Mouse (Mus musculus) G1E (cell line): ENCODE data around the gene Heatr3. TPM values are rescaled to one million over a fixed set of nuclear protein-coding genes. Genes with fewer than 3 reads are reported as not detected.

Experiments used
- ATAC-seq: 2 replicates; pipeline ENCODE4 v1.8.0; 2016; ENCODE audit warnings: mild to moderate bottlenecking; ENCODE audit not compliant: insufficient number of reproducible peaks, poor library complexity, low FRiP score, severe bottlenecking; ENCODE audit errors: extremely low read depth
- DNase-seq: peaks from one replicate; pipeline ENCODE4 v3.0.0; 2012; ENCODE audit warnings: low spot score
- H3K27me3 ChIP-seq: 2 replicates; pipeline ENCODE4 v1.6.1; 2012; ENCODE audit warnings: mild to moderate bottlenecking, low read length, inconsistent platforms; ENCODE audit not compliant: insufficient read depth
- H3K36me3 ChIP-seq: replicated peaks from 2 replicates; pipeline ENCODE3; 2012; ENCODE audit warnings: mild to moderate bottlenecking, inconsistent platforms
- H3K4me1 ChIP-seq: 2 replicates; pipeline ENCODE4 v1.6.1; 2012; ENCODE audit warnings: low read depth, low read length, inconsistent platforms, mixed read lengths; ENCODE audit not compliant: insufficient read depth
- H3K4me3 ChIP-seq: 2 replicates; pipeline ENCODE4 v1.5.1; 2012; ENCODE audit warnings: low read depth, mild to moderate bottlenecking, inconsistent platforms, low read length, moderate library complexity, mixed read lengths
- H3K9me3 ChIP-seq: replicated peaks from 2 replicates; pipeline ENCODE4 v1.6.1; 2012; ENCODE audit warnings: inconsistent platforms
- CTCF ChIP-seq: IDR thresholded peaks from 2 replicates; pipeline ENCODE4 v1.5.1; 2012; ENCODE audit warnings: low read depth, low read length, inconsistent platforms, mixed read lengths
- GATA1 ChIP-seq: IDR thresholded peaks from 2 replicates; pipeline ENCODE4 v1.6.1; 2012; ENCODE audit warnings: borderline replicate concordance, low read length, inconsistent platforms, mixed read lengths
- GATA2 ChIP-seq: IDR thresholded peaks from 2 replicates; pipeline ENCODE4 v1.6.1; 2012; ENCODE audit warnings: low read depth, low read length, inconsistent platforms, borderline replicate concordance
- POLR2AphosphoS5 ChIP-seq: IDR thresholded peaks from 2 replicates; pipeline ENCODE4 v1.6.1; 2012; ENCODE audit warnings: low read depth, low read length, inconsistent platforms; ENCODE audit not compliant: insufficient replicate concordance
- TAL1 ChIP-seq: conservative IDR thresholded peaks from 2 replicates; pipeline ENCODE4 v1.6.1; 2012; ENCODE audit warnings: low read depth, low read length, inconsistent platforms, mixed read lengths
- polyA plus RNA-seq: library from polyadenylated mRNA; stranded (reverse); fragments of >175 nt; gene quantifications from 2 replicates; pipeline ENCODE4 v1.2.3, GENCODE M21; 2012
- total RNA-seq, 2 experiments: library from RNA; stranded (forward) in 1 of 2; stranded (reverse) in 1 of 2; fragments of 200-1000 nt in 1 of 2; fragments of >200 nt in 1 of 2; fragmentation: Nextera tagmentation in 1 of 2; gene quantifications; 2 replicates each; pipeline ENCODE4 v1.2.3; 2014 to 2017

The Heatr3 gene
- total and polyA plus RNA-seq, 3 experiments, result 13.4 to 44.9 (median 44.5) TPM

DNA sequence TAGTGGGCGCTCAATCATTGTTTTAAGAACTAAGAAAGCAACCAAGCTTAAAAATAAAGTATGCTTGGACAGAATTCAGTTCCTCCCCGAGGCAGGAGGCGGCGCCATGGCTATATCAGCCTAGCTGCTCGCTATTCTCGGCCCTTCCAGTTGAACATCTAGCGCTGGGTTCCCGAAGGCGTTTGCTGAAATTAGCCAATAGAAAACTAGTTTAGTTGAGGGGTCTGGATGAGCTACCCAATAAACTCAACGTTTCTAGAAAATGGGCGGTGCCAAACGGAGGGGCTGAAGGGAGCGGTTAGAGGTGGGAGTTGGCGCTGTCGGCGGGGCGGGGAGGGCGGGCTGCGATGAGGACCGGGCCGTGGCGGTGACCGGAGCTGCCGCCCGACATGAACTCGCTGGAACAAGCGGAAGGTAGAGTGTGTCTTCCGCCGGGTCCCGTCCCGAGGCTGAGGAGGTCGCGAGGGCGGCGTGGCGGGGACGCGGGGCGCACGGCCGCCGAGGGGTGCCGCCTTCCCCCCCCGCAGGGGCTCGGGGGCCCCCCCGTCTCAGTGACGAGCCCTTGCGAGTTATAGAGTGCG lies 19.1 kb upstream of the Heatr3 start, which contains the start of gene Cnep1r1:
Gene Cnep1r1 (plus strand): TSS at position 314 of the 581 bp plus-strand sequence.
- H3K36me3 ChIP-seq, result peaks cover 21% of the 10 kb centered on the region
- peak; percentile 97 for ATAC-seq
- H3K9me3 ChIP-seq, result no peaks in the 10 kb centered on the region
- H3K4me1 ChIP-seq, result peaks cover 3% of the 10 kb centered on the region; the same call in 1 of the 2 replicates
- DNase-seq, result peak; percentile 99
- H3K27me3 ChIP-seq, result peaks cover 30% of the 10 kb centered on the region
- H3K4me3 ChIP-seq, result peak within 1 kb of the TSS; percentile 89
- TF ChIP-seq CTCF (0 out of 2 replicates have a peak, but pooled peaks have one; percentile 13), TAL1 (no peak), GATA2 (no peak), POLR2AphosphoS5 (no peak), GATA1 (no peak)

DNA sequence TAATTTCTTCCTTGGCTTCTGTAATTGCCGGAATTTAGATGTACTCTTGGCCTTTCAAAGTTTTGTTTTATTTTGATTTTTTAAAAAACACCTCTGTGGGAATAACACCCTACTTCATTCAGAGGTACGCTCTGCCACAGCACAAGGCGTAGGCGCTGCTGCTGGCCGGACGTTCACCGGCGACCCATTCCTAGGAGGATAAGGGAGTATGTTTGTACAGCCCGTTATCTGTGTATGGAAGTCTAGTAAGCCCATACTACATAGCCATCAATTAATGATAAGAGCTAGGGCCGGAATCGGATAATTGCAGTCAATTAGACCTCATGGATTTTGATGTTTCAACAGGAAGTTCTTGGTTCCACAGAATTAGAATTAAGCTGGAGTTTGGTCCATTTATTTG lies 18.6 kb upstream of the Heatr3 start:
- no peak for TF ChIP-seq CTCF
- no peak for TF ChIP-seq GATA2
- TF ChIP-seq GATA1, result no peak
- no peak for TF ChIP-seq TAL1
- TF ChIP-seq POLR2AphosphoS5, result no peak
- no peak for ATAC-seq

DNA sequence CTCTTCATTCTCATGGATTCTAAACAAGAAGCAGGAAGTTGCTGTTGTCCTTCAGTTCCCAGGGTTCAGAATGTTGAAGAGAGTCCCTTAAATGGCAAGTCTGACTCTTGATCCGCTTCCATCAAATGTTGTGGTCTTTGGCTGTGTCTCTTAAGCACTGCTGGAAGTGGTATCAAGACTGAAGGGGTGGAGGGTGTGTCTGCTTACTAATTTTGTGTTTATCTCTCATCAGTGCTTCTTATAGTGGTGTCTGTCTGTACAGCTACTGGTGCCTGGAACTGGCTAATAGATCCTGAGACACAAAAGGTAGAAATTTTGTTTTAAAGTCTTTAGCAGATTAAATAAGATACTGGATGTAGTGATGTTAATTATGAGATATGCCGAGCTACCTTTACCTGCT lies 12.8 kb upstream of the Heatr3 start:
- ATAC-seq (no peak), DNase-seq (no peak)
- TF ChIP-seq TAL1 (no peak), POLR2AphosphoS5 (no peak), GATA2 (no peak), GATA1 (no peak), CTCF (no peak)
- H3K4me1 ChIP-seq, result peaks cover 3% of the 10 kb centered on the region; the same call in 1 of the 2 replicates
- no peaks in the 10 kb centered on the region for H3K9me3 ChIP-seq
- peaks cover 69% of the 10 kb centered on the region for H3K36me3 ChIP-seq
- no peak overlapping the region for H3K4me3 ChIP-seq
- no peaks in the 10 kb centered on the region for H3K27me3 ChIP-seq

More for the DNA sequence above, 18.6 kb upstream of the Heatr3 start:
- peak; percentile 9 for DNase-seq
- peaks cover 3% of the 10 kb centered on the region; the same call in 1 of the 2 replicates for H3K4me1 ChIP-seq
- peaks cover 25% of the 10 kb centered on the region for H3K27me3 ChIP-seq
- no peaks in the 10 kb centered on the region for H3K9me3 ChIP-seq
- peaks cover 25% of the 10 kb centered on the region for H3K36me3 ChIP-seq
- H3K4me3 ChIP-seq, result peak overlapping the region; percentile 89

DNA sequence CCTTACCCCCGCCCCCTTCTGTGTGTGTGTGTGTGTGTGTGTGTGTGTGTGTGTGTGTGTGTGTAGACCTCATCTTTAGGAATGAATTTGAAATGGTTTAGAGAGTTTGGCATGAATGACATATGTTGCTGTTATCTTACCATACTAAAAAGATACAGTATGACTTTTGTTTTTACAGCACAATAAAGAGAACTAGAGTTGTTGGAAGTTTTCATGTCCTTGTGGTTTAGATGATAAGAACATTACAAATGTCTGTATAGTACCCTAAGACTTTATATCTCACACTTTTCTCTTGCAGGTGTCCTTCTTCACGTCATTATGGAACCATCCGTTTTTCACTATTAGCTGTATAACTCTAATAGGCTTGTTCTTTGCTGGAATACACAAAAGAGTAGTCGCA lies 8.3 kb upstream of the Heatr3 start:
- DNase-seq (no peak), ATAC-seq (no peak)
- peaks cover 82% of the 10 kb centered on the region for H3K36me3 ChIP-seq

DNA sequence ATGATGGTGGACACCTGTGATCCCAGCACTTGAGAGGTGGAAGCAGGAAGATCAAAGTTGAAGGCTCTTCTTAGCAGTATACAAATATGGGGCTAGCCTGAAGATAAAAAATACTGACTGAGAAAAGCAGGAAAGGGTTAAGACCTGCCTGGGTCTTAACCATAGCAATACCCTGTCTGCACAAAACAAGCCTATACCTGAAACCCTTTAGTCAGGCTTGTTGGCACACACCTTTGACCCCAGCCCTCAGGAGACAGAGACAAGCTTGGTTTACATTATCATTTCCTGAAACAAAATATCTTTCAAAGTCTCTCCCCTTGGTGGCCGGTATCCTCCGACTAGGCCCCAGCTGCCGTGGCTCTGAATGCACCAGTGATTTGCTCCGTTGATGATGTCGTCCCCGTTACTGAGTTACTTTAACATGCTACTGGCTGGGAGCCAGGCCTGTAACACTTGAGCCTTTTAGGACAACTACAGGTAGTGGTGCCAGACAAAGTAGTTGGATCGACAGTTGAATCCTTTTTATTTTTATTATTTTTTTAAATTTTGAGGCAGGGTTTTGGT lies 6.8 kb upstream of the Heatr3 start:
- no peak for ATAC-seq
- TF ChIP-seq CTCF, result no peak
- TF ChIP-seq TAL1, result no peak
- TF ChIP-seq GATA1, result no peak
- no peak for TF ChIP-seq POLR2AphosphoS5
- no peak for TF ChIP-seq GATA2
- H3K4me3 ChIP-seq, result no peak overlapping the region
- no peak for DNase-seq
- no peaks in the 10 kb centered on the region for H3K4me1 ChIP-seq
- H3K9me3 ChIP-seq, result no peaks in the 10 kb centered on the region
- no peaks in the 10 kb centered on the region for H3K27me3 ChIP-seq
- peaks cover 83% of the 10 kb centered on the region for H3K36me3 ChIP-seq

More for the DNA sequence above, 8.3 kb upstream of the Heatr3 start:
- Histone ChIP-seq H3K27me3 (no peaks in the 10 kb centered on the region), H3K9me3 (no peaks in the 10 kb centered on the region), H3K4me3 (no peak overlapping the region), H3K4me1 (no peaks in the 10 kb centered on the region)
- TF ChIP-seq POLR2AphosphoS5, result no peak
- TF ChIP-seq CTCF, result no peak
- TF ChIP-seq GATA1, result no peak
- no peak for TF ChIP-seq GATA2
- no peak for TF ChIP-seq TAL1

DNA sequence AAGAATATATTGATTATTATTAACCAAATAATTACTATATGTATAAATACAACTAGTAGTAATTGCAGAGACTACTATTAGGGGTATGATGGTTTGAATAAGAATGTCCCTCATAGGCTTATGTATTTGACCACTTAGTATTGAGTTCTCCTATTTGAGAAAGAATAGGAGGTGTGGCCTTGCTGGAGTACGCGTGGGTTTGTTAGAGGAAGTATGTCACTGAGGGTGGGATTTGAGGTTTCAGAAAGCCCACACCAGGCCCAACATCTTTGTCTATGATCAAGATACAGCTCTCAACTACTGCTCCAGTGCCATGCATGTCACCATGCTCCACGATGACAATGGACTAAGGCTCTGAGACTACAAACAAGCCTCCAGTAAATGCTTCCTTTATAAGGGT lies 1.6 kb downstream of the Heatr3 start:
- no peak for ATAC-seq
- peaks cover 69% of the 10 kb centered on the region for H3K36me3 ChIP-seq
- TF ChIP-seq CTCF (no peak), GATA1 (no peak), POLR2AphosphoS5 (no peak), TAL1 (no peak), GATA2 (no peak)

More for the DNA sequence above, 1.6 kb downstream of the Heatr3 start:
- DNase-seq, result no peak
- H3K27me3 ChIP-seq, result no peaks in the 10 kb centered on the region
- peaks cover 31% of the 10 kb centered on the region for H3K4me1 ChIP-seq
- H3K9me3 ChIP-seq, result no peaks in the 10 kb centered on the region
- H3K4me3 ChIP-seq, result no peak overlapping the region
